8 mouse cellular contexts compared by ENCODE assay signal in the genomic region with DNA sequence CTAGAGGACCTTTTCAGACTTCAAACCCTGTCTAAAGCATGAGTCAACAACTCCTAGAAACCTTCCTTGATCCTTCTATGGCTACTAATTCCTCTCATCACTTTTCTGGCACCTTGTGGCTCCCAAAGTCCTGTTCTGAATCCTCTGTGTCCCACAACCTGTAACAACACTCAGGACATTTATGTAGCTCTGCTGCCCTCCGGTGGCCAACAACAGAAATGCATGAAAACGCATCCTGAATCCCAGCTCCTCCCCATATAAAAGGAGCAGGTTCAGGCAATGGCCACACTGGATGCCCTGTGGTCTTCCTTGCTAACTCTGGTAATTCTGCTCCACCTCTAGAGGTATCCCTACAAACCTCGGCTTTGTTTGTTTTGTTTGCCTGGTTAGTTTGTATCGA. TPM values are rescaled to one million over a fixed set of nuclear protein-coding genes. Genes with fewer than 3 reads are reported as not detected.
DNase-seq lines count a peak whose midpoint lies in the region; ATAC-seq and TF ChIP-seq lines count a peak whose summit lies in the region.

No protein-coding gene starts in this region.

- no peak for TF ChIP-seq POLR2A in bone marrow macrophage, adult 2 months (IDR thresholded peaks at IDR 0.05; ENCODE audit: borderline replicate concordance, low read depth, low read length)
- no peak for TF ChIP-seq POLR2A in embryonic fibroblast, embryonic 13.5 days (IDR thresholded peaks at IDR 0.05; ENCODE audit: low read depth, low read length)

- peak; percentile 47 for TF ChIP-seq CTCF in bone marrow macrophage, adult 2 months (IDR thresholded peaks at IDR 0.05; ENCODE audit: low read depth, low read length)
- peak; percentile 73; the same call in 1 of the 2 replicates for TF ChIP-seq CTCF in embryonic fibroblast, embryonic 13.5 days (IDR thresholded peaks at IDR 0.05; ENCODE audit: borderline replicate concordance, insufficient read depth, low read length)
- TF ChIP-seq CTCF in lung, postnatal 0 days (IDR thresholded peaks at IDR 0.05), result peak; percentile 91

- no peaks in the 10 kb centered on the region for H3K36me3 ChIP-seq in lung, postnatal 0 days (ENCODE audit: insufficient read depth, low read length)

- H3K27me3 ChIP-seq in lung, postnatal 0 days (replicated peaks; ENCODE audit: insufficient read depth, low read length), result no peaks in the 10 kb centered on the region

- WGBS in lung, postnatal 0 days, result 9% methylated on average over 4 of the region's 4 CpGs

- no peaks in the 10 kb centered on the region for H3K9me3 ChIP-seq in lung, postnatal 0 days (ENCODE audit: low read length)

- no peak for ATAC-seq in CD4-positive, CD25-positive, alpha-beta regulatory T cell, adult 4 months
- ATAC-seq in lung, postnatal 0 days, result peak; percentile 47; the same call in 1 of the 2 replicates

- no peak overlapping the region for H3K4me3 ChIP-seq in bone marrow macrophage, adult 2 months (ENCODE audit: insufficient read depth, low read length)
- no peak overlapping the region for H3K4me3 ChIP-seq in embryonic fibroblast, embryonic 13.5 days (ENCODE audit: insufficient read depth, low read length)
- no peak overlapping the region for H3K4me3 ChIP-seq in lung, postnatal 0 days (ENCODE audit: low read depth, low read length)

- H3K4me1 ChIP-seq in bone marrow macrophage, adult 2 months (ENCODE audit: control insufficient read depth, insufficient read depth, low read length), result no peaks in the 10 kb centered on the region
- no peaks in the 10 kb centered on the region for H3K4me1 ChIP-seq in embryonic fibroblast, embryonic 13.5 days (ENCODE audit: control insufficient read depth, insufficient read depth, low read length)
- H3K4me1 ChIP-seq in lung, postnatal 0 days (ENCODE audit: insufficient read depth, low read depth, low read length), result no peaks in the 10 kb centered on the region

- no peak overlapping the region for H3K9ac ChIP-seq in lung, postnatal 0 days (replicated peaks; ENCODE audit: low read depth)

- peak; percentile 73 for DNase-seq in CD4-positive, CD25-positive, alpha-beta regulatory T cell, adult 2 months (ENCODE audit: low read depth, low spot score)
- peak; percentile 80 for DNase-seq in heart, postnatal 4 days
- DNase-seq in layer of hippocampus, adult 18-20 months (ENCODE audit: low spot score in 2 of 2), result peak; percentile 57 to 77
- DNase-seq in lung, postnatal 0 days (ENCODE audit: low spot score), result peak; percentile 77
- DNase-seq in right cerebral cortex, postnatal 36 days (ENCODE audit: low spot score in 2 of 2), result peak; percentile 37 to 57

- TF ChIP-seq EP300 in lung, postnatal 0 days (IDR thresholded peaks at IDR 0.05), result no peak

- no peak overlapping the region for H3K4me2 ChIP-seq in lung, postnatal 0 days (replicated peaks; ENCODE audit: low read depth, low read length)

- H3K27ac ChIP-seq in bone marrow macrophage, adult 2 months (ENCODE audit: insufficient read depth, low read depth, low read length), result no peak overlapping the region
- no peak overlapping the region for H3K27ac ChIP-seq in embryonic fibroblast, embryonic 13.5 days (ENCODE audit: insufficient read depth, low read length)
- H3K27ac ChIP-seq in lung, postnatal 0 days (ENCODE audit: low read length), result no peak overlapping the region

RNA-seq across cellular contexts. Expression of a gene that starts 24.6 kb away (rescaled TPM):
- not detected for polyA plus RNA-seq in CD4-positive, CD25-positive, alpha-beta regulatory T cell, adult 4 months (2017; shearing (Covaris generic))
- polyA plus RNA-seq in bone marrow macrophage, adult 2 months (2012; ENCODE audit: insufficient read depth, insufficient read length, missing spikeins), result not detected in 2 replicates
- not detected in 2 replicates for polyA plus RNA-seq in embryonic fibroblast, embryonic 13.5 days (2011; ENCODE audit: insufficient read length, low read depth, missing spikeins)
- not detected for total RNA-seq in heart, postnatal 4 days (2021)
- 1 to 10 TPM; 1.0 to 1.7 TPM for total RNA-seq in layer of hippocampus, adult 18-20 months (2021)
- polyA plus RNA-seq in lung, postnatal 0 days (2015; fragmentation: Nextera tagmentation; extraction: Ambion mirVana), result 0.13 and 0.47 TPM in 2 replicates

RNA-seq across cellular contexts. Expression of a gene that starts 54.3 kb away (rescaled TPM):
- polyA plus RNA-seq in CD4-positive, CD25-positive, alpha-beta regulatory T cell, adult 4 months (2017; shearing (Covaris generic)), result 10 to 100 TPM; 13.7 to 26.3 TPM
- polyA plus RNA-seq in bone marrow macrophage, adult 2 months (2012; ENCODE audit: insufficient read depth, insufficient read length, missing spikeins), result 13.2 and 17.0 TPM in 2 replicates
- polyA plus RNA-seq in embryonic fibroblast, embryonic 13.5 days (2011; ENCODE audit: insufficient read length, low read depth, missing spikeins), result 30.8 and 31.7 TPM in 2 replicates
- 10 to 100 TPM; 16.1 to 21.5 TPM for total RNA-seq in heart, postnatal 4 days (2021)
- 10 to 100 TPM; 36.0 to 42.1 TPM for total RNA-seq in layer of hippocampus, adult 18-20 months (2021)
- polyA plus RNA-seq in lung, postnatal 0 days (2015; fragmentation: Nextera tagmentation; extraction: Ambion mirVana), result 14.3 and 16.0 TPM in 2 replicates
